Mouse (Mus musculus) hindbrain, embryonic 15.5 days (tissue): ENCODE measurements around the gene Ids. TPM values are rescaled to one million over a fixed set of nuclear protein-coding genes. Genes with fewer than 3 reads are reported as not detected.
A peak's percentile ranks its signal among the peaks of the same experiment; 100 is the strongest.
"Not testable (repeated sequence)": the region's sequence is repeated elsewhere in the genome, so short reads cannot be mapped to it uniquely, and the experiment has no call there.

Experiments used
- ATAC-seq: fragments of 200-750 bp; cut with Nextera tagmentation; 2 replicates; pipeline ENCODE4 v1.8.0; 2017; ENCODE audit warnings: low read depth, moderate number of reproducible peaks, moderate TSS enrichment; ENCODE audit not compliant: low FRiP score
- H3K27ac ChIP-seq: fragments of 300-500 bp; sonication (generic); replicated peaks from 2 replicates; pipeline ENCODE4 v1.5.1; 2015; ENCODE audit warnings: mild to moderate bottlenecking, inconsistent platforms
- H3K27me3 ChIP-seq: fragments of 300-500 bp; sonication (generic); 2 replicates; pipeline ENCODE4 v1.6.1; 2015; ENCODE audit warnings: control low read depth, inconsistent platforms
- H3K36me3 ChIP-seq: fragments of 300-500 bp; sonication (generic); 2 replicates; pipeline ENCODE4 v1.6.1; 2015; ENCODE audit warnings: control low read depth, inconsistent platforms
- H3K4me1 ChIP-seq: fragments of 300-500 bp; sonication (generic); replicated peaks from 2 replicates; pipeline ENCODE4 v1.6.1; 2015; ENCODE audit warnings: control low read depth, inconsistent platforms
- H3K4me2 ChIP-seq: fragments of 300-500 bp; sonication (generic); 2 replicates; pipeline ENCODE4 v1.6.1; 2015; ENCODE audit warnings: moderate library complexity, mild to moderate bottlenecking, inconsistent platforms
- H3K4me3 ChIP-seq: fragments of 300-500 bp; sonication (generic); 2 replicates; pipeline ENCODE4 v1.5.1; 2015; ENCODE audit warnings: mild to moderate bottlenecking, inconsistent platforms
- H3K9ac ChIP-seq: fragments of 300-500 bp; sonication (generic); 2 replicates; pipeline ENCODE4 v1.6.1; 2015; ENCODE audit warnings: inconsistent platforms
- H3K9me3 ChIP-seq: fragments of 300-500 bp; sonication (generic); 2 replicates; pipeline ENCODE4 v1.6.1; 2016; ENCODE audit warnings: control low read depth, inconsistent platforms
- WGBS: fragments of 180-500 bp; shearing (Covaris S2); methylation state at CpG from one replicate; pipeline ENCODE4 v1.1.7; 2015; 5-methylcytosine and 5-hydroxymethylcytosine counted together
- polyA plus RNA-seq: library from polyadenylated mRNA; unstranded; fragments of >200 nt; fragmentation: Nextera tagmentation; extraction: Ambion mirVana; gene quantifications from 2 replicates; pipeline ENCODE4 v1.2.1, GENCODE M21; 2015

Ids gene
- 14.5 and 15.8 TPM in 2 replicates for polyA plus RNA-seq

- 19% methylated on average over 43 of the region's 45 CpGs for WGBS
- peak; percentile 97 for ATAC-seq
- peak within 1 kb of the TSS; percentile 54 for H3K9ac ChIP-seq
Observed at GRCm38 (mm10) chrX:70364661-70365613, at the start of gene Ids. TSS of gene Ids (minus strand) at chrX:70365084.

GRCm38 (mm10) chrX:70392636-70393035 lies 27.8 kb upstream of the Ids start:
- not testable (repeated sequence) for H3K27ac ChIP-seq, H3K36me3 ChIP-seq, H3K4me2 ChIP-seq, H3K9me3 ChIP-seq, H3K4me1 ChIP-seq, H3K27me3 ChIP-seq, H3K9ac ChIP-seq, H3K4me3 ChIP-seq, ATAC-seq

More at GRCm38 (mm10) chrX:70364661-70365613, at the start of gene Ids:
- H3K27ac ChIP-seq, result peak within 1 kb of the TSS; percentile 79
- no peaks in the 10 kb centered on the region for H3K27me3 ChIP-seq
- peak within 1 kb of the TSS; percentile 51 for H3K4me3 ChIP-seq
- peak within 1 kb of the TSS; percentile 58 for H3K4me2 ChIP-seq
- H3K9me3 ChIP-seq, result no peaks in the 10 kb centered on the region
- H3K36me3 ChIP-seq, result peaks cover 7% of the 10 kb centered on the region
- H3K4me1 ChIP-seq, result peaks cover 15% of the 10 kb centered on the region; the same call in 1 of the 2 replicates

GRCm38 (mm10) chrX:70385962-70386351 lies 21.1 kb upstream of the Ids start:
- no peaks in the 10 kb centered on the region for H3K27me3 ChIP-seq
- H3K9ac ChIP-seq, result peak overlapping the region; percentile 50
- peak overlapping the region; percentile 85 for H3K27ac ChIP-seq
- peaks cover 12% of the 10 kb centered on the region for H3K4me1 ChIP-seq
- peak overlapping the region; percentile 50 for H3K4me3 ChIP-seq
- H3K9me3 ChIP-seq, result no peaks in the 10 kb centered on the region
- 11% methylated on average over 11 of the region's 11 CpGs for WGBS
- peak overlapping the region; percentile 57 for H3K4me2 ChIP-seq
- 0 out of 2 replicates have a peak, but pooled peaks cover 3% of the 10 kb centered on the region for H3K36me3 ChIP-seq
- peak; percentile 69 for ATAC-seq

- ATAC-seq, result peak; percentile 96
- H3K27ac ChIP-seq, result peak within 1 kb of the TSS; percentile 85
- WGBS, result 18% methylated on average over 22 of the region's 22 CpGs
- H3K4me3 ChIP-seq, result peak within 1 kb of the TSS; percentile 50
- peaks cover 12% of the 10 kb centered on the region for H3K4me1 ChIP-seq
- H3K27me3 ChIP-seq, result no peaks in the 10 kb centered on the region
- peak within 1 kb of the TSS; percentile 50 for H3K9ac ChIP-seq
- 0 out of 2 replicates have a peak, but pooled peaks cover 3% of the 10 kb centered on the region for H3K36me3 ChIP-seq
- no peaks in the 10 kb centered on the region for H3K9me3 ChIP-seq
- peak within 1 kb of the TSS; percentile 57 for H3K4me2 ChIP-seq
Observed at GRCm38 (mm10) chrX:70385276-70385961, 20.5 kb upstream of the Ids start, which contains the start of gene 1110012L19Rik. TSS of gene 1110012L19Rik (plus strand) at chrX:70385877.

GRCm38 (mm10) chrX:70384917-70385275 lies 20.0 kb upstream of the Ids start:
- ATAC-seq, result no peak
- Histone ChIP-seq H3K4me3 (peak overlapping the region; percentile 50), H3K4me1 (peaks cover 12% of the 10 kb centered on the region), H3K9ac (peak overlapping the region; percentile 50), H3K27ac (peak overlapping the region; percentile 85), H3K9me3 (no peaks in the 10 kb centered on the region), H3K36me3 (0 out of 2 replicates have a peak, but pooled peaks cover 3% of the 10 kb centered on the region), H3K4me2 (peak overlapping the region; percentile 57), H3K27me3 (no peaks in the 10 kb centered on the region)
- WGBS, result 60% methylated on average over 3 of the region's 3 CpGs

GRCm38 (mm10) chrX:70374469-70375110 lies 9.7 kb upstream of the Ids start:
- not testable (repeated sequence) for H3K27ac ChIP-seq, H3K4me1 ChIP-seq, H3K36me3 ChIP-seq, H3K9me3 ChIP-seq, H3K4me2 ChIP-seq, H3K27me3 ChIP-seq, H3K9ac ChIP-seq, H3K4me3 ChIP-seq
- peak; percentile 74; the same call in 1 of the 2 replicates for ATAC-seq
- 62% methylated on average over 5 of the region's 6 CpGs for WGBS

GRCm38 (mm10) chrX:70369758-70370157 lies 4.9 kb upstream of the Ids start:
- not testable (repeated sequence) for H3K4me2 ChIP-seq, H3K4me3 ChIP-seq, H3K27ac ChIP-seq, H3K9ac ChIP-seq, H3K4me1 ChIP-seq, ATAC-seq, H3K36me3 ChIP-seq, H3K27me3 ChIP-seq, H3K9me3 ChIP-seq
- 26% methylated on average over 1 of the region's 6 CpGs for WGBS

- Histone ChIP-seq H3K4me2 (peak overlapping the region; percentile 58), H3K9ac (peak overlapping the region; percentile 54), H3K4me3 (peak overlapping the region; percentile 51), H3K4me1 (peaks cover 15% of the 10 kb centered on the region; the same call in 1 of the 2 replicates), H3K36me3 (peaks cover 13% of the 10 kb centered on the region), H3K27me3 (no peaks in the 10 kb centered on the region), H3K9me3 (no peaks in the 10 kb centered on the region), H3K27ac (peak overlapping the region; percentile 79)
- WGBS, result 55% methylated on average over 1 of the region's 1 CpGs
- ATAC-seq, result no peak
Observed at GRCm38 (mm10) chrX:70364202-70364601, 682 bp downstream of the Ids start.

GRCm38 (mm10) chrX:70363446-70363845 lies 1.4 kb downstream of the Ids start:
- WGBS, result 72% methylated on average over 5 of the region's 5 CpGs
- no peaks in the 10 kb centered on the region for H3K27me3 ChIP-seq
- H3K9ac ChIP-seq, result peak overlapping the region; percentile 54
- H3K36me3 ChIP-seq, result peaks cover 21% of the 10 kb centered on the region
- H3K4me3 ChIP-seq, result peak overlapping the region; percentile 51
- peak overlapping the region; percentile 34; the same call in 1 of the 2 replicates for H3K27ac ChIP-seq
- H3K9me3 ChIP-seq, result no peaks in the 10 kb centered on the region
- H3K4me2 ChIP-seq, result peak overlapping the region; percentile 58
- H3K4me1 ChIP-seq, result peaks cover 15% of the 10 kb centered on the region; the same call in 1 of the 2 replicates
- ATAC-seq, result no peak

GRCm38 (mm10) chrX:70362985-70363384 lies 1.9 kb downstream of the Ids start:
- ATAC-seq, result no peak
- H3K36me3 ChIP-seq, result peaks cover 25% of the 10 kb centered on the region
- H3K9me3 ChIP-seq, result no peaks in the 10 kb centered on the region
- peaks cover 15% of the 10 kb centered on the region; the same call in 1 of the 2 replicates for H3K4me1 ChIP-seq
- 0 out of 2 replicates have a peak overlapping the region, but pooled peaks have one; percentile 3 for H3K9ac ChIP-seq
- H3K27me3 ChIP-seq, result no peaks in the 10 kb centered on the region
- H3K4me2 ChIP-seq, result peak overlapping the region; percentile 58
- 80% methylated on average over 7 of the region's 7 CpGs for WGBS
- peak overlapping the region; percentile 51; the same call in 1 of the 2 replicates for H3K4me3 ChIP-seq
- H3K27ac ChIP-seq, result no peak overlapping the region

- ATAC-seq, result peak; percentile 80
- Histone ChIP-seq H3K4me2 (no peak overlapping the region), H3K9me3 (no peaks in the 10 kb centered on the region), H3K4me1 (no peaks in the 10 kb centered on the region), H3K36me3 (no peaks in the 10 kb centered on the region), H3K27me3 (no peaks in the 10 kb centered on the region), H3K27ac (no peak overlapping the region), H3K9ac (no peak overlapping the region), H3K4me3 (no peak overlapping the region)
- WGBS, result 18% methylated on average over 6 of the region's 6 CpGs
Observed at GRCm38 (mm10) chrX:70330202-70330843, 34.6 kb downstream of the Ids start.
